Mouse (Mus musculus) heart, adult 2 months (tissue): ENCODE measurements around the gene Rnf222.

ENCODE experiments used
- CTCF ChIP-seq: fragments of 200-600 bp; IDR thresholded peaks from 2 replicates; pipeline ENCODE4 v1.8.1; 2022; ENCODE audit warnings: antibody characterized with exemption, mild to moderate bottlenecking, moderate library complexity
- EP300 ChIP-seq: fragments of 200-500 bp; IDR thresholded peaks from 2 replicates; pipeline ENCODE4 v1.6.1; 2011; ENCODE audit warnings: low read depth, low read length, control low read depth; ENCODE audit not compliant: insufficient read depth
- POLR2A ChIP-seq: fragments of 200-500 bp; IDR thresholded peaks from 2 replicates; pipeline ENCODE4 v1.6.1; 2011; ENCODE audit warnings: mild to moderate bottlenecking, low read depth, low read length, control low read depth; ENCODE audit not compliant: insufficient read depth

DNA sequence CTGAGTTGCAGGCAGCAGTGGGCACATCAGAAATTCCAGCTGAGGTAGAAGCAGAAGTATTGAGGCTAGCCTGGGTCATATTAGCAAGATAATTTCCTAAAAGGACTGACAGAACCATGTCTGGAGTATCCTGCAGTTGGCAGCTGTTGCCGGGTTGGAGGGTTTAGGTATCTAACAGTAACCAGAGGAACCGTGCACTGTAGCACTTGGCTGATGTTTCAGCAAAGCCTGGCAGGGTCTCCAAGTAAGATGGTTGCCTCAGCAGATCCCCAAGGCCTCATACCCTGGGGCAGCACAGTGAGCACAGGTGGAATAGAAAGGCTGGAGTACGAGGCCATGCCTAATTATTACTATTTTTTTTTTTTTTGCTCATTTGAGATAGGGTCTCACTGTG lies 16.8 kb downstream of the Rnf222 start:
- TF ChIP-seq CTCF (no peak), EP300 (no peak), POLR2A (no peak)
